Mouse (Mus musculus): ENCODE data around the gene Tgfb3.

DNA sequence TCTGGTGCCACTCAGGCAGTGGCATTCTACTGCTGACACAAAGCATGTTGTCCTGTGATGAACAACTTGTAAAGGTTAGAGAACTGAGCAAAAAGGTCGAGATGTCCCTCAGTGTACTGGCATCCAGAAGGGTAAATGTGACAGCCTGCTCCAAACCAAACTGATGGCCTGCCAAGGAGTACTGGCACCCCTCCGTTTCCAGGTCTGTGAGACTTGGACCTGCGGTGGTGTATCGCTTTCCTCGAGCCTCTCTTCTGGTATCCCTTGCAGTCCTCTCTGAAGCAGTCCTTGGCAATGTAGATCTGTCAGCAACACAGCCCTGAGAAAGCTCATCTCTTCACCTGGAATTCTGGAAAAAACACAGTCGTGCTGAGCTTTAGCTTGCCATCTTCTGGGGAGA is 53.4 kb downstream of the Tgfb3 start:
- TF ChIP-seq ZC3H11A (IDR thresholded peaks at IDR 0.05; ENCODE audit: borderline replicate concordance, low read depth, low read length) (no peak), CHD2 (IDR thresholded peaks at IDR 0.05; ENCODE audit: low read depth, low read length) (no peak), HCFC1 (IDR thresholded peaks at IDR 0.05; ENCODE audit: borderline replicate concordance, insufficient read depth, low read length) (no peak)
